ENCODE assay signal across 10 mouse cellular contexts in the genomic region with DNA sequence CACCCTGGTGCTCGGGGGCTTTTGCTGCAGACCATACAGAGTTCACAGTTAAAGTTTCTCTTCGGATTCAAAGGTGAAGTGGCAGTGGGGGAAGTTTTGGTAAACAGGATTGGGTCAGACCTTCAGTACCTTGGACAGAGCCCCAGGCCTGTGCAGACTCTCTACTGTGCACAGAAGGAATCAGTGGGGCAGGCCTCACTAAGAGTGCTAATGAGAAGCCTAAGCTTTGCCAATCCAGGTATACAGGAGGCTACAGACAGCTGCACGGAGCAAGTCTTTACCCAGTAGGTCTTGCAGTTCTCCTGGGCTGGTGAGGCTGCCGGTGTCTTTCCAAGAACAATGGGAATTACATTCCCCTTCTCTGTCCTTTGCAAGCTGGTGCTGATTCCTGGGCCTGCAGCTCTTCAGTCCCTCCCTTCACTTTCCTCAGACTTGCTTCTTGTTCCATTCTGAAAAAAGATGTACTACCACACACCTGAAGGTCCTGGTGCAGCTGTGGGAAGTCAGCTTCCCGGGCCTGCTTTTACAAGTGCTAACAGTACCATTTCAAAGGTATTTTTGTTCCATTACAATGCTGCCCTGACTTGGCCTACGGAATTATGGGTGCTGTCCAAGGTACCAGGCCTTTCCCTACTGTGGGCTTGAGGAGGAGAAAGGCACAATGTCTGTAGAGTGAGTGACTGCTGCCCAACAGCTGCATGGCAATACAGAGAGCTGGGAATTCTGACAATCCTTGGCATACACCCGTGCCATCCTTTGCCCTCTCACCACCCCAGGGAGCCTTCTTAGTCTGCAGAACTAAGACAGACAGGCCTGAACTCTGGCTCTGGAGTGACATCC.
DNase-seq lines count a peak whose midpoint lies in the region.
"Had no signal": no experiment of that assay in that cellular context is flagged by ENCODE, and none has a peak within 500 bp of the region (broad histone marks: within the 10 kb centered on the region; RNA-seq: fewer than 3 reads in every experiment).

No protein-coding gene starts in this region.

- H3K9me3 ChIP-seq in embryonic facial prominence, embryonic 10.5 days = no peaks in the 10 kb centered on the region

- 47% methylated on average over 7 of the region's 7 CpGs for WGBS in embryonic facial prominence, embryonic 10.5 days

- no peaks in the 10 kb centered on the region for H3K27me3 ChIP-seq in embryonic facial prominence, embryonic 10.5 days (replicated peaks; ENCODE audit: low read depth, poor library complexity, severe bottlenecking)
- H3K27me3 ChIP-seq in splenic B cell, adult 2 months (ENCODE audit: control insufficient read depth, insufficient read depth, low read length, poor library complexity, severe bottlenecking) = no peaks in the 10 kb centered on the region

- intact Hi-C loops in heart, postnatal 14 days (cut with DNase I) = no loop called here

- H3K36me3 ChIP-seq in embryonic facial prominence, embryonic 10.5 days (replicated peaks) = peaks cover 6% of the 10 kb centered on the region; the same call in 1 of the 2 replicates
- H3K36me3 ChIP-seq in splenic B cell, adult 2 months (ENCODE audit: control insufficient read depth, insufficient read depth, low read length, poor library complexity, severe bottlenecking) = no peaks in the 10 kb centered on the region

- peak; percentile 54 for DNase-seq in heart, postnatal 4 days
- DNase-seq in heart, postnatal 14 days = no peak
- peak; percentile 1 for DNase-seq in right cerebral cortex, postnatal 25 days
- no peak for DNase-seq in right cerebral cortex, adult 18-20 months
- DNase-seq in embryonic facial prominence, embryonic 10.5 days (ENCODE audit: low spot score) = peak; percentile 69
- peak; percentile 7 for DNase-seq in splenic B cell, adult 2 months (ENCODE audit: low read depth, low spot score)
- no peak for DNase-seq in right cerebral cortex, postnatal 36 days (ENCODE audit: low spot score in 2 of 2)
- no peak for DNase-seq in B cell, adult 2 months
- DNase-seq: cerebellum, adult 11 months; layer of hippocampus, postnatal 36 days had no signal

- no peak overlapping the region for H3K27ac ChIP-seq in embryonic facial prominence, embryonic 10.5 days (replicated peaks)

- no peak overlapping the region for H3K4me3 ChIP-seq in embryonic facial prominence, embryonic 10.5 days

- no peaks in the 10 kb centered on the region for H3K4me1 ChIP-seq in embryonic facial prominence, embryonic 10.5 days

Comparison
In these comparisons a context has a peak if more than half of its experiments do, and no peak if none do; other contexts are left out.
1. DNase-seq: peak in heart, postnatal 4 days (single experiment), right cerebral cortex, postnatal 25 days (single experiment), embryonic facial prominence, embryonic 10.5 days (single experiment) and splenic B cell, adult 2 months (single experiment); none in heart, postnatal 14 days (0 of 2), right cerebral cortex, adult 18-20 months (single experiment), right cerebral cortex, postnatal 36 days (0 of 2) and B cell, adult 2 months (0 of 2).